Mouse (Mus musculus): ENCODE data around the gene Slc46a1.

The Slc46a1 gene

GRCm38 (mm10) chr11:78454276-78454675 lies 11.2 kb upstream of the Slc46a1 start:
- in situ Hi-C loops (cut with MboI; ENCODE audit: unreplicated experiment in 2 of 2), result no loop called here

GRCm38 (mm10) chr11:78455308-78455707 lies 10.2 kb upstream of the Slc46a1 start:
- in situ Hi-C loops (cut with MboI; ENCODE audit: unreplicated experiment in 2 of 2), result no loop called here

- in situ Hi-C loops (cut with MboI; ENCODE audit: unreplicated experiment in 2 of 2), result no loop called here
These were observed 6.8 kb upstream of the Slc46a1 start for GRCm38 (mm10) chr11:78458740-78459139.

- in situ Hi-C loops (cut with MboI; ENCODE audit: unreplicated experiment in 2 of 2), result no loop called here
These were observed 3.6 kb upstream of the Slc46a1 start for GRCm38 (mm10) chr11:78461894-78462293.

GRCm38 (mm10) chr11:78462669-78463068 lies 2.8 kb upstream of the Slc46a1 start:
- in situ Hi-C loops (cut with MboI; ENCODE audit: unreplicated experiment in 2 of 2), result no loop called here

- in situ Hi-C loops (cut with MboI; ENCODE audit: unreplicated experiment in 2 of 2), result no loop called here
These were observed 2.0 kb upstream of the Slc46a1 start for GRCm38 (mm10) chr11:78463286-78464036.

- in situ Hi-C loops (cut with MboI; ENCODE audit: unreplicated experiment in 2 of 2), result no loop called here
These were observed 381 bp upstream of the Slc46a1 start for GRCm38 (mm10) chr11:78465116-78465515.

- in situ Hi-C loops (cut with MboI; ENCODE audit: unreplicated experiment in 2 of 2), result no loop called here
These were observed 880 bp downstream of the Slc46a1 start for GRCm38 (mm10) chr11:78466242-78466912.

- in situ Hi-C loops (cut with MboI; ENCODE audit: unreplicated experiment in 2 of 2), result no loop called here
These were observed 2.0 kb downstream of the Slc46a1 start for GRCm38 (mm10) chr11:78467515-78467914.

GRCm38 (mm10) chr11:78467932-78468331 lies 2.4 kb downstream of the Slc46a1 start:
- in situ Hi-C loops (cut with MboI; ENCODE audit: unreplicated experiment in 2 of 2), result no loop called here

- in situ Hi-C loops (cut with MboI; ENCODE audit: unreplicated experiment in 2 of 2), result no loop called here
These were observed 6.0 kb downstream of the Slc46a1 start for GRCm38 (mm10) chr11:78471326-78472103.

GRCm38 (mm10) chr11:78475289-78475688 lies 9.8 kb downstream of the Slc46a1 start:
- in situ Hi-C loops (cut with MboI; ENCODE audit: unreplicated experiment in 2 of 2), result loop anchor here in 1 of 2 experiments (25.0 kb wide), 1 partner anchor 362 kb away; the partner anchor contains the start of gene Lyrm9

GRCm38 (mm10) chr11:78483639-78484038 lies 18.1 kb downstream of the Slc46a1 start:
- in situ Hi-C loops (cut with MboI; ENCODE audit: unreplicated experiment in 2 of 2), result loop anchor here (10.0 to 25.0 kb wide), 3 partner anchors 341 to 471 kb away; partner anchors contain the start of gene Lyrm9 (in 2 of the 2)

- in situ Hi-C loops (cut with MboI; ENCODE audit: unreplicated experiment in 2 of 2), result loop anchor here (10.0 to 25.0 kb wide), 3 partner anchors 337 to 467 kb away; partner anchors contain the start of gene Lyrm9 (in 2 of the 2)
These were observed 22.7 kb downstream of the Slc46a1 start for GRCm38 (mm10) chr11:78488168-78488567.

- in situ Hi-C loops (cut with MboI; ENCODE audit: unreplicated experiment in 2 of 2), result loop anchor here in 1 of 2 experiments (25.0 kb wide), 1 partner anchor 346 kb away; the partner anchor contains the start of gene Lyrm9
These were observed 25.3 kb downstream of the Slc46a1 start for GRCm38 (mm10) chr11:78490781-78491241.

- in situ Hi-C loops (cut with MboI; ENCODE audit: unreplicated experiment in 2 of 2), result loop anchor here in 1 of 2 experiments (25.0 kb wide), 1 partner anchor 341 kb away; the partner anchor contains the start of gene Lyrm9
These were observed 30.4 kb downstream of the Slc46a1 start for GRCm38 (mm10) chr11:78495904-78496303.

- in situ Hi-C loops (cut with MboI; ENCODE audit: unreplicated experiment in 2 of 2), result loop anchor here in 1 of 2 experiments (25.0 kb wide), 1 partner anchor 340 kb away; the partner anchor contains the start of gene Lyrm9
These were observed 31.6 kb downstream of the Slc46a1 start for GRCm38 (mm10) chr11:78497071-78497541.

GRCm38 (mm10) chr11:78497544-78498522 lies 32.3 kb downstream of the Slc46a1 start, which contains the start of gene Sarm1:
Gene Sarm1 (minus strand): TSS chr11:78497754.
- in situ Hi-C loops (cut with MboI; ENCODE audit: unreplicated experiment in 2 of 2), result loop anchor here in 1 of 2 experiments (25.0 kb wide), 1 partner anchor 339 kb away; the partner anchor contains the start of gene Lyrm9

- in situ Hi-C loops (cut with MboI; ENCODE audit: unreplicated experiment in 2 of 2), result loop anchor here in 1 of 2 experiments (25.0 kb wide), 1 partner anchor 338 kb away; the partner anchor contains the start of gene Lyrm9
These were observed 33.5 kb downstream of the Slc46a1 start, which contains the start of gene Vtn for GRCm38 (mm10) chr11:78499004-78499403. Gene Vtn (plus strand): TSS chr11:78499091.
